In the genomic region with DNA sequence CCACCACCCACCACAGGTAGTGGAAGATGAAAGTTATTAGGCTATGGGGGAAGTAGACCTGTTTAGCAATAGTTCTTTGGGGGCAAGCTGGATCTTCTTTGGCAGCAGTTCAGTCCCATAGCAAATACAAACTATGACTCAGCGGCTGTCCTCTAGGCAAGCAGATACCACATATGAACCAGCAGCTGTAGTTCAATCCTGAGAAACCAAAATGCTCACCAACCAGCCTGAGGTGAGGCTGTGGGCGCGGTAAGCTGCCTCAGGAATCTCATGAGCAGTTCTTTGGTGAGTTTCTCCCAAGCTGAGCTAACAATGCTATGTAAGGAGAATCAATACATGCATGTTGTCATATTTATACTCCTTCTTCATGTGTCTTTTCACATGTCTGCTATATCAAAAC, we compare ENCODE assay signal across 19 mouse cellular contexts.
"Had no signal": no experiment of that assay in that cellular context is flagged by ENCODE, and none has a peak within 500 bp of the region (broad histone marks: within the 10 kb centered on the region; RNA-seq: fewer than 3 reads in every experiment).

No protein-coding gene starts in this region.

- H3K4me2 ChIP-seq: lung, embryonic 14.5 days; midbrain, embryonic 12.5 days; neural tube, embryonic 13.5 days; neural tube, embryonic 15.5 days; stomach, embryonic 15.5 days had no signal

- H3K27ac ChIP-seq: midbrain, embryonic 10.5 days; midbrain, embryonic 12.5 days; neural tube, embryonic 13.5 days; neural tube, embryonic 15.5 days; stomach, embryonic 15.5 days; stomach, postnatal 0 days had no signal

- H3K9me3 ChIP-seq: midbrain, embryonic 10.5 days; midbrain, embryonic 12.5 days; neural tube, embryonic 13.5 days; neural tube, embryonic 15.5 days; stomach, embryonic 15.5 days had no signal

- H3K4me3 ChIP-seq: midbrain, embryonic 10.5 days; midbrain, embryonic 12.5 days; myocyte; neural tube, embryonic 13.5 days; neural tube, embryonic 15.5 days; stomach, embryonic 15.5 days had no signal

- H3K4me1 ChIP-seq: neural tube, embryonic 13.5 days; neural tube, embryonic 15.5 days; stomach, embryonic 15.5 days had no signal

- H3K36me3 ChIP-seq: midbrain, embryonic 10.5 days; midbrain, embryonic 12.5 days; neural tube, embryonic 13.5 days; neural tube, embryonic 15.5 days; stomach, embryonic 15.5 days had no signal

- ATAC-seq: midbrain, embryonic 16.5 days had no signal

- H3K27me3 ChIP-seq: midbrain, embryonic 12.5 days; neural tube, embryonic 13.5 days; neural tube, embryonic 15.5 days; stomach, embryonic 15.5 days had no signal

- DNase-seq: lung, adult 18-20 months; lung, embryonic 14.5 days; lung, postnatal 10 days; lung, postnatal 4 days; midbrain, embryonic 14.5 days; retina, postnatal 1 day; right cerebral cortex, adult 18-20 months; right cerebral cortex, postnatal 25 days; thymus, adult 18-20 months; thymus, postnatal 14 days; thymus, postnatal 36 days had no signal

- H3K9ac ChIP-seq: lung, embryonic 14.5 days; midbrain, embryonic 12.5 days; neural tube, embryonic 13.5 days; neural tube, embryonic 15.5 days; stomach, embryonic 15.5 days had no signal
